Mouse (Mus musculus) ES-CJ7 (cell line): ENCODE data around the gene Fam107b.
"Not testable (repeated sequence)": the region's sequence is repeated elsewhere in the genome, so short reads cannot be mapped to it uniquely, and the experiment has no call there.

ENCODE experiments used
- DNase-seq: peaks from one replicate; pipeline ENCODE4 v3.0.0; 2011; ENCODE audit warnings: low read depth, low spot score

Fam107b gene

DNA sequence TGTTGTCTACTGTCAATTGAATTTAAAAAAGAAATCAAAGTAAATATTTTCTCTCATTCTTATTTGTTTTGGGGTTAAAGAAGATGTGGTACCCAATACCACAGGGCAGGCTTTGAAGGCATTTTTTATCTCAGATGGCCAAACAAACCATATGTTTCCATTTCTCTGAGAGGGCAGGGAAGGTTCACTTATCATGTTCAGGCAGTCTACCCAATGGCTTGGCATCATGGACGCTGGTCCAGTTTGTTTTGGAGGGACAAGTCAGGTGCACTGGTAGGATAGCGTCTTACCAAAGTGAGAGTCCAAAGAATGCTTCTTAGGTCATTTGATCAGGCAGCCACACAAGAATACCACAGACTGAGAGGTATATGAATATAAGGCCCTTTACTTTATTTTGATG is 139.6 kb downstream of the Fam107b start:
- no peak for DNase-seq

DNA sequence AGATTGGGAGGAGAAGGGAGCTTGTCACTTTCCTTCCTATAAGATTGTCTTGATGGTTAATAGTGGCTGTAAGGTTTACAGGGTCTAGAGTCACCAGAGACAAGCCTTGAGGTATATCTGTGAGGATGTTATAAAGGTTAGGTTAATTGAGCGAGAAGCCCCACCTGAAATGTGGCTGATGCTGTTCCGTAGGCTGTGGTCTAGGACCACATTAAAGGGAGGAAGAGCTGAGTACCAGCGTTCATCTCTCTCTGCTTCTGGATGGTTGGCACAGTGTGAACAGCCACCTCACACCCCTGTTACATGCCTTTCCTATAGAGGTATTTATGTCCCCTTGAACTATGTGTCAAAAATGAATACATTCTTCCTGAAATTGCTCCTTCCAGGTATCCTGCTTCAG is 140.2 kb downstream of the Fam107b start:
- DNase-seq = no peak

DNA sequence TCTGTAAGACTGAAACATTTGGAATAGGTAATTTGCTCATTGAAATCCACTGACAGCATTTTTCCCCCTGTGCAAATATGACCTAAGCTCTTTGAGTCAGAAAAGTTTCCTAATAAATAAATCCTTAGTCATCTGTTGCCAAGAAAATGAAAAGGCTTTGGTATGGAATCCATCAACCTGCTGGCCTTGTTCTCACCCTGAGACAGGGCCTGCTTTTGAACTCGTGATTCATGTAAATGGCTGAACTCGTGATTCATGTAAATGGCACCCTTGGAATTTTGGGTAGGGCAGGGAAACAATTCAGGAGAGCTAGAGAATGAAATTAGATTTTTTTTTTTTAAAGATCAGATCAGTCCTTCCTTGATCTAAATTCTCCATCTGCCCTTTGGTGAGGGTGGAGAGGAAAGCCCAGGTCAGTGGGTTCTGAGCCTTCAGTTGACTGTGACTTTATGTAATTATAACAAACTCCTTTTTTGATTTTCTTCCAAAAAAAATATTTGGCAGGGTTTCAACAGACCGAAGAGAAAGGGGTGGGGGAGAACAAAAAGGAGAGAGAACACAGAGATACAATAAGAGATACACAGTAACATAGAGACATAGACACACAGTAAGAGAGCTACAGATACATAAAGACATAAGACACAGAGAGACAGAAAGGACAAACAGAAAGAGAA is 142.2 kb downstream of the Fam107b start:
- DNase-seq = peak; percentile 48

DNA sequence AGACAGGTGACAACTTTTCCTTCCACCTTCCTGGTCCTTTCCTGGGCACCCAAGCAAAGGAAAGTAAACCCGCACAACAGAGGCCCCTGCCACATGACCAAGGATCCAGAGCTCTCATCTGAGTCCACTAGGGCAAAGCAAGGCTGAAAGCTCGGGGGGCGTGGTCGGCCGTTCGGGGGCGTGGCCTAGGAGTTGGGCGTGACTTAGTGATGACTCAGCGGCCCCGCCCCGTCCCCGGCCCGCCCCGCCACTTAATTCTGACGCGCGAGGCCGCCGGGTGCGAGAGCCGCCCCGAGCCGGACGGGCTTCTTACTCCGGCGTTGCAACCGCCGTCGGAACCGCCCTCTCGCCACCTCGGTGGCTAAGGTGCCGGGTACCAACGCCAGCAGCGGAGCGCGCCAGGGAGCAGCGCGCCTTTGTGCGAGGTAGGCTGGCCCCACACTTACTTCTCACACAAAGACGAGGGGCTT is 143.0 kb downstream of the Fam107b start:
- peak; percentile 91 for DNase-seq

- DNase-seq = no peak
Measured at GRCm38 (mm10) chr2:3713682-3714361, 143.5 kb downstream of the Fam107b start.

DNA sequence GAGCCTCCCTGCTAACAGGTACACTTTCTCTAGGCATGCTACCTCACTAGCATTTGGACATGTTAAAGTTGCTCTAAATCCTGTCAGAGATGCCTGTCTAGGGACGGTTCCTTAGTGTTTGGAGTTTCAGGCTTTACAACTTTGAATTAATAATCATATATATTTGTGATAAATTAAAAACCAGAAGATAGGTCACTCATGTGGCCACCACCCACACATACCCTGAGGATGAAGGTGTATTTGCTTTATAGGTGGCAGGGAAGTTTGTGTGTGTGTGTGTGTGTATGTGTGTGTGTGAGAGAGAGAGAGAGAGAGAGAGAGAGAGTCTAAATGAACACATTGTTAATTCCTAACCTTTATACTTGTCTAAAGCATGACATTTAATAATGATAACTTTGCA is 144.2 kb downstream of the Fam107b start:
- no peak for DNase-seq

DNA sequence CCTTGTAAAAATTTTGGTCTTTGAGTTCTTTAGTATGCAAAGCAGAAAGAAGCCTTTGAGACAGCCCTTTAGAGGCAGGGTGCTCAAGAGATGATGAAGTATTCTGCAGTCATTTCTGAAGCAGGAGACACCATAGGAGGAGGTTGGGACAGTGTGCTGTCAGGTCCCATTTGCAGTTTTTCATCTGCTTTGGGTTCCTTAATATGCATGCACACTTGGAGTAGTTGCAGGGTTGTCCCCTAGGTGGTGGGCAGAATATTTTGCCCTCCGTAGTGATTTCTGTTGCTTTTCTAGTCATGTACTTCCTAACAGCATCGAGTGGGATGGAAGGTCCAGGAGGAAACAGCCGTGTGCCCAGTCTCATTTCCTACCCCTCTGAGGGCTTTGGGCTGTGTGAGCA is 145.1 kb downstream of the Fam107b start:
- DNase-seq = no peak

- no peak for DNase-seq
Measured at GRCm38 (mm10) chr2:3717268-3717667, 147.0 kb downstream of the Fam107b start.

DNA sequence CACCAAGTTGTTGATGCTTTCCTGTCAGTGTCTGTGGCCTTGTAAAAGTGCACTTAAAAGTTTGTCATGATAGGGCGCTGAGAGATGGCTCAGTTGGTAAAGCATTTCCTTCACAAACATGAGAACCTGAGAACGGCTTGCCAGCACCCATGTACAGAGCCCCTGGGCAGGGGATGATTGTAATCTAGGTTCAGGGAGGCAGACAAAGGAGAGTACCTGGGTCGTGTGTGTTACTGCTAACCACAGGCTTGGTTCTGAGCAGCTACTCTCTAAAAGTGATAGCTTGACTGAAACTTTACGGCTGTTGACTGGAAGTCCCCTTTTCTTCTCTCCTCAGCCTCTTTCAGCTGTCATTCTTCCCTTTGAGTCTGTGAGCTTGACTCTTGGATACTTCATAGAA is 147.6 kb downstream of the Fam107b start:
- DNase-seq = no peak

DNA sequence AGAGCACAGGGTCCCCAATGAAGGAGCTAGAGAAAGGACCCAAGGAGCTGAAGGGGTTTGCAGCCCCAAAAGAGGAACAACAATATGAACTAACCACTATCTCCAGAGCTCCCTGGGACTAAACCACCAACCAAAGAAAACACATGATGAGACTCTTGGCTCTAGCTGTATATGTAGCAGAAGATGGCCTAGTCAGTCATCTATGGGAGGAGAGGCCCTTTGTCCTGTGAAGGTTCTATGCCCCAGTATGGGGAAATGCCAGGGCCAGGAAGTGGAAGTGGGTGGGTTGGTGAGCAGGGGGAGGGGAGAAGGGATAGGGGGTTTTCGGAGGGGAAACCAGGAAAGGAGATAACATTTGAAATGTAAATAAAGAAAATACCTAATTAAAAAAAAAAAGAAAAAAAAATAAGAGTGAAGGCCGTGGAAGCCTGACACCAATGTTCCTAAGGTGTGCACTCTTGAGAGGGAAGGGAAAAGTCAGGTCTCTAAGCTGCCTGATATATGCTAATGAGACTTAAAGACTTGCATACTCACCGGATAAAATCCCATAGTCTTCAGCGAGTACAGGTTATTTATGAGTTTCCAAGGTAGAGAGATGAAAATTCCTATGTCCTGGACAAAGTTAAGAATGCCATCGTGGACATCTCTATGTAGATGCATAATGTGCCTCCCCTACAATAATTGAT is 149.3 kb downstream of the Fam107b start:
- DNase-seq = not testable (repeated sequence)

DNA sequence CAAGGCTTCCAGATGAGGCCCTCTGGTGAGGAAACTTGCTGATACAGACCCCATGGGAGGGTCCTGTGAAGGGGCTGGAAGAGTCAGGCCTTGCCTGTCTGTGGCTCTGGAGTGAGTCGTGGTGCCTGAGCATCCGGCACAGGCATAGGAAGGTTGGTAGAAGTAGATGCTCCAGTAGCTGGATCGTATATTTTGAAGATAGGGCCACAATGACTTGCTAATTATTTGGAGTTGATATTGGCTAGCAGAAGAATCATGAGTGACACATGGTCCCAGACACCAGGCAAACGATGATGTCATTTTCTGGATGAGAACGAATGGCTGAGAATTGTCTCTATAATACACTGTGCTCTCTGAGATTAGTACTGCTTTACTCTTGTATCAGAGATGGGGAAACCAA is 150.8 kb downstream of the Fam107b start:
- no peak for DNase-seq

GRCm38 (mm10) chr2:3721974-3722373 is 151.7 kb downstream of the Fam107b start:
- no peak for DNase-seq

GRCm38 (mm10) chr2:3723391-3724106 is 153.3 kb downstream of the Fam107b start:
- DNase-seq = no peak

DNA sequence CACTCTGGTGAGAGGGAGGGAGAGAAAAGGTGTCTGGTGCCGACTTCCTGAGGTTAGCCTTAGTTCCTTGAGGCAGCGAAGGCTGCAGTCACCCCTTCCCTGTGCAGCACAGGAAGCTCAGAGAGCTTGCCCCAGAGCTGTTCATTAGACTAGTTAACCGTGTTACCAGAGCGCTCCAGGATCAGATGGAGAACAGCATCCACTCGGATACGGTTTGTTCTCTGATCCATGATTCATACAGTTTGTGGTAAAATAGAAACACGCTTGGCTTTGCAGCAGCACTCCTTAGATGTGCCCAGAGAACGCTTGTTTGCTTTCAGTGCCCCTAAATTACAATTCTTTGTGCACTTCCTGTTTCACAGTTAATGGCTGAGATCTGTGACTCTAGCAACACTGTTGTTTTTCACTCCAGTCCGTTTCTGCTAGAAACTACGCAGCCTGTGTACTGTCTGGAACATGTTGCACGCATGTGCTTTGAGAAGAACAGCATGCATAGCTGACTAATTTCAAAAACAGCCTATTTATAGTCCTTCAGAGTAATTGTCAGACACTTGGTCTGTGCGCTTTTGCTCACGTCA is 156.3 kb downstream of the Fam107b start:
- DNase-seq = no peak

GRCm38 (mm10) chr2:3727225-3727930 is 157.1 kb downstream of the Fam107b start:
- DNase-seq = no peak

- no peak for DNase-seq
Measured at GRCm38 (mm10) chr2:3728090-3728489, 157.8 kb downstream of the Fam107b start.

DNA sequence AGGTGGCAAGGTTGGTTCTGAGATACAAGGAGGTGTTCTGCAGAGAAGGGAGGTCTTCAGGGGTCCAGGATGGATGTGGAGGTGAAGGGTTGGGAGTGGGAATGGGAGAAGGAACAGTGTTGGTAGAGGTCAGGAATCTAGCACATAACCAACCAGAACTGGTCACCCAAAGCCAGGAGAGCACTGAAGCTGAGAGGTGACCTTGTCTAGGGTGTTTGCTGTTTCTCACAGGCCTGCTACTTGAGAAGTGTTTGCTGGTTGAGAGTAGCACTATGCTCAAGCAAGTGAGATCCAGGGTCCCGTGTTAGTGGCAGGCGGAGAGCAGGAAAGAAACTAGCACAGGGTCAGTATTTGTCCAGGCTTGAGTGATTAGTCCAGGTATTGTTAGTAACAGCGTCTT is 159.3 kb downstream of the Fam107b start:
- DNase-seq = no peak

- DNase-seq = peak; percentile 21
Measured at GRCm38 (mm10) chr2:3730744-3731143, 160.5 kb downstream of the Fam107b start.

DNA sequence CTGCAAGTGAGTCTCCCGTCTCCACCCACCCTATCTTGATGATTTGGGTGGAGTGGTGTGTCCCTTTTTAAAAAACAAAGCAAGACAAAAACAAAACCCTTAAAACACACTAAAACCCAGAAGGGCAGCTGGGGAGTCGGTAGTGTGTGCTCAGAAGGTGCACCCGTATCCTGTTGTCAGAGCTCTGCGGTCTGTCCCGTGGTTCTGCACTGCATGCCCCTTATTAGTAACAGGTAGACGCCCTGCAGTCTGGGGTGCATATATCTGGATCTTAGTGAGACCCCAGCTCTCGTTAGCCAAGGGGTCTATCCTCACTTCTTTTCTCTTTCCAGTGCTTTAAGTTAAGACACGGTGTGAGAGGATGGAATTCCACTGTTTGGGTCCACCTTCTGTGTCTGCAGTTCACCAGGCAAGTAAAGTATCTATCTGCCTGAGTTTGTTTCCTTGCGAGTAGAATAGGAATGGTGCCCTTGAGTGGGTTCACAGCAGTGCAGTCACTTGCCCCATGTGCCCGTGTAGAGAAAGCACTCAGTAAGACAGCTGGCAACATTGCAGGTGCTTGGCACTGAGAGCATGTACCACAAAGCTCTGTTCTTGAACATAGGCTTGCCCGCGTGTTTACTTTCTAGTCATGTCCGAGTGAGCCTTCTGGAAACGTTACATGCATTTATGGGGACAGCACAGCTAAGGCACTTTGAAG is 161.2 kb downstream of the Fam107b start:
- DNase-seq = no peak

DNA sequence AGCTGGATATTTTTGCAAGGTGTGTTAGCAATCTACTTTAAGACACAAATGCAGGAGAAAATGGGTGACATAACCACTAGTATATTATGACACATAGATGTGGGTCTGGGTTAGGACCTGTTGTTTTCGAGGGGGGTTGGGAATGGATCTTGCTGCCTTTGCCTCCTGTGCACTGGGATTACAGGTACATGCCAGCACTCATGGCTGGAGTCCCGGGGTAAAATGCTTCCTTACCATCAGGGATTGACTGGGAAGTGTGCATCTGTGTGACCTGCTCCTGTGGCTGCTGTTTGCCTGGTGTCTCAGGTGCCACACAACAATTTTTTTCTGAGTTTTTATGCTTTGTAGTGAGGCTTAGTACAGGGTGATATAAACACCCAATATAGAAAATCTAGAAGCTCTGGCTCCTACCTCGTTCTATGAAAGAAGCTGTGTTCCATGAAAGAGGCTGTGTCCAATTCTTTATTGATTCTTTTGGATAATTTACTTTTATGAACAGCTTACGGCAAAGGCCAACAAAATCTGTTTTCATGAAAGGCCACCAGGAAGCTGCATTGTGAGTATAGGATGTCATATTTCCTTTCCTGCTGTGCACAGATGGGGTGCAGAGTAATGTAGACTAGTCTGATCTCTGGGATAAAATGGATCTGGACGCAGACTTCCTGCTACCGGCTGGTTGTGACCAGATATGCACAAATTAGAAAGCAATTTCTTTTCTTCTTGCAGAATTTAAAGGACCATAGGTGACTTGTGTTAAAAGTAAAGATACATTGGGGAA is 167.8 kb downstream of the Fam107b start:
- DNase-seq = no peak
